Mouse (Mus musculus) bone marrow macrophage, adult 2 months (primary cell): ENCODE measurements around the gene Rsbn1l. TPM values are rescaled to one million over a fixed set of nuclear protein-coding genes. Genes with fewer than 3 reads are reported as not detected.

Experiments
- H3K27ac ChIP-seq: 2 replicates; pipeline ENCODE4 v1.5.1; 2012; ENCODE audit warnings: low read depth, low read length; ENCODE audit not compliant: insufficient read depth
- H3K4me1 ChIP-seq: 2 replicates; pipeline ENCODE4 v1.6.1; 2012; ENCODE audit warnings: low read length; ENCODE audit not compliant: control insufficient read depth, insufficient read depth
- H3K4me3 ChIP-seq: 2 replicates; pipeline ENCODE4 v1.5.1; 2012; ENCODE audit warnings: mild to moderate bottlenecking, low read length, moderate library complexity; ENCODE audit not compliant: insufficient read depth
- CTCF ChIP-seq: IDR thresholded peaks from 2 replicates; pipeline ENCODE4 v1.5.1; 2012; ENCODE audit warnings: low read depth, mild to moderate bottlenecking, low read length, moderate library complexity
- POLR2A ChIP-seq: IDR thresholded peaks from 2 replicates; pipeline ENCODE4 v1.6.1; 2012; ENCODE audit warnings: mild to moderate bottlenecking, low read depth, low read length, borderline replicate concordance
- polyA plus RNA-seq: library from polyadenylated mRNA; stranded (reverse); fragments of >200 nt; gene quantifications from 2 replicates; pipeline ENCODE4 v1.2.4, GENCODE M21; 2012; ENCODE audit not compliant: missing spikeins, insufficient read depth, insufficient read length

Rsbn1l gene
- polyA plus RNA-seq, 1 experiment: 34.7 TPM

- Histone ChIP-seq H3K4me3 (no peak overlapping the region), H3K27ac (peak overlapping the region; percentile 16; the same call in 1 of the 2 replicates), H3K4me1 (peaks cover 64% of the 10 kb centered on the region)
These were observed 17.7 kb downstream of the Rsbn1l start for GRCm38 (mm10) chr5:20938523-20938922.

GRCm38 (mm10) chr5:20935934-20936333, 20.3 kb downstream of the Rsbn1l start:
- Histone ChIP-seq H3K27ac (peak overlapping the region; percentile 41), H3K4me3 (no peak overlapping the region), H3K4me1 (peaks cover 61% of the 10 kb centered on the region)
- TF ChIP-seq CTCF (no peak), POLR2A (no peak)

More at GRCm38 (mm10) chr5:20938523-20938922, 17.7 kb downstream of the Rsbn1l start:
- TF ChIP-seq CTCF: no peak
- no peak for TF ChIP-seq POLR2A

GRCm38 (mm10) chr5:20932585-20932984, 23.6 kb downstream of the Rsbn1l start:
- no peak for TF ChIP-seq CTCF
- no peak overlapping the region for H3K4me3 ChIP-seq
- peak overlapping the region; percentile 93 for H3K27ac ChIP-seq
- H3K4me1 ChIP-seq: peaks cover 51% of the 10 kb centered on the region

GRCm38 (mm10) chr5:20931300-20931699, 24.9 kb downstream of the Rsbn1l start:
- peaks cover 47% of the 10 kb centered on the region for H3K4me1 ChIP-seq
- no peak overlapping the region for H3K27ac ChIP-seq
- H3K4me3 ChIP-seq: no peak overlapping the region
- TF ChIP-seq CTCF: no peak
- TF ChIP-seq POLR2A: no peak

GRCm38 (mm10) chr5:20930430-20930829, 25.8 kb downstream of the Rsbn1l start:
- H3K27ac ChIP-seq: no peak overlapping the region
- peaks cover 39% of the 10 kb centered on the region for H3K4me1 ChIP-seq
- TF ChIP-seq POLR2A (no peak), CTCF (no peak)
- no peak overlapping the region for H3K4me3 ChIP-seq

GRCm38 (mm10) chr5:20929669-20930151, 26.5 kb downstream of the Rsbn1l start:
- Histone ChIP-seq H3K4me3 (no peak overlapping the region), H3K4me1 (peaks cover 35% of the 10 kb centered on the region), H3K27ac (no peak overlapping the region)
- TF ChIP-seq CTCF (no peak), POLR2A (no peak)

GRCm38 (mm10) chr5:20925451-20925850, 30.7 kb downstream of the Rsbn1l start:
- Histone ChIP-seq H3K4me1 (peaks cover 15% of the 10 kb centered on the region), H3K27ac (no peak overlapping the region), H3K4me3 (no peak overlapping the region)
- TF ChIP-seq POLR2A (no peak), CTCF (no peak)

- H3K4me1 ChIP-seq: peaks cover 7% of the 10 kb centered on the region
- no peak overlapping the region for H3K27ac ChIP-seq
- H3K4me3 ChIP-seq: no peak overlapping the region
- TF ChIP-seq POLR2A (no peak), CTCF (no peak)
These were observed 31.6 kb downstream of the Rsbn1l start for GRCm38 (mm10) chr5:20924608-20925007.

- TF ChIP-seq CTCF (no peak), POLR2A (no peak)
- Histone ChIP-seq H3K4me3 (no peak overlapping the region), H3K27ac (no peak overlapping the region), H3K4me1 (peaks cover 5% of the 10 kb centered on the region)
These were observed 36.6 kb downstream of the Rsbn1l start for GRCm38 (mm10) chr5:20919566-20919965.

- no peak overlapping the region for H3K27ac ChIP-seq
- H3K4me1 ChIP-seq: peaks cover 4% of the 10 kb centered on the region; the same call in 1 of the 2 replicates
- H3K4me3 ChIP-seq: no peak overlapping the region
- TF ChIP-seq POLR2A (no peak), CTCF (no peak)
These were observed 37.2 kb downstream of the Rsbn1l start for GRCm38 (mm10) chr5:20918967-20919366.
